Mouse (Mus musculus) lung, embryonic 14.5 days (tissue): Measurements from ENCODE around the gene Prkce. TPM values are rescaled to one million over a fixed set of nuclear protein-coding genes. Genes with fewer than 3 reads are reported as not detected.

ENCODE experiments used
- ATAC-seq: fragments of 200-750 bp; cut with Nextera tagmentation; 2 replicates; pipeline ENCODE4 v1.8.0; 2017; ENCODE audit warnings: mild to moderate bottlenecking, moderate TSS enrichment, moderate library complexity; ENCODE audit not compliant: insufficient read depth
- DNase-seq: peaks from one replicate; pipeline ENCODE4 v3.0.0-alpha.2; 2015
- H3K27ac ChIP-seq: fragments of 300-500 bp; sonication (generic); 2 replicates; pipeline ENCODE4 v1.5.1; 2014; ENCODE audit warnings: low read depth, mild to moderate bottlenecking, moderate library complexity
- H3K27me3 ChIP-seq: fragments of 300-500 bp; sonication (generic); 2 replicates; pipeline ENCODE4 v1.6.1; 2014; ENCODE audit warnings: low read length, control low read depth; ENCODE audit not compliant: insufficient read depth
- H3K36me3 ChIP-seq: fragments of 300-500 bp; sonication (generic); 2 replicates; pipeline ENCODE4 v1.6.1; 2014; ENCODE audit warnings: control low read depth; ENCODE audit not compliant: insufficient read depth
- H3K4me1 ChIP-seq: fragments of 300-500 bp; sonication (generic); 2 replicates; pipeline ENCODE4 v1.6.1; 2014; ENCODE audit warnings: antibody characterized with exemption, control low read depth; ENCODE audit not compliant: insufficient read depth
- H3K4me2 ChIP-seq: fragments of 300-500 bp; sonication (generic); 2 replicates; pipeline ENCODE4 v1.6.1; 2014; ENCODE audit warnings: mild to moderate bottlenecking
- H3K4me3 ChIP-seq: fragments of 300-500 bp; sonication (generic); 2 replicates; pipeline ENCODE4 v1.5.1; 2014; ENCODE audit warnings: low read depth, low read length
- H3K9ac ChIP-seq: fragments of 300-500 bp; sonication (generic); 2 replicates; pipeline ENCODE4 v1.6.1; 2014
- H3K9me3 ChIP-seq: fragments of 300-500 bp; sonication (generic); 2 replicates; pipeline ENCODE4 v1.6.1; 2016; ENCODE audit warnings: low read depth, low read length, control low read depth
- CTCF ChIP-seq: IDR thresholded peaks from 2 replicates; pipeline ENCODE4 v1.5.1; 2016; ENCODE audit warnings: antibody characterized with exemption, low read depth
- WGBS: fragments of 180-500 bp; shearing (Covaris S2); extraction: QIAGEN DNeasy Blood & Tissue Kit; methylation state at CpG from one replicate; pipeline ENCODE4 v1.1.7; 2014; 5-methylcytosine and 5-hydroxymethylcytosine counted together
- polyA plus RNA-seq: library from polyadenylated mRNA; unstranded; fragments of >200 nt; fragmentation: Nextera tagmentation; extraction: Ambion mirVana; gene quantifications from 2 replicates; pipeline ENCODE4 v1.2.1, GENCODE M21; 2014

Gene Prkce
- polyA plus RNA-seq, 1 experiment from 2014 or later: 10.1 TPM

DNA sequence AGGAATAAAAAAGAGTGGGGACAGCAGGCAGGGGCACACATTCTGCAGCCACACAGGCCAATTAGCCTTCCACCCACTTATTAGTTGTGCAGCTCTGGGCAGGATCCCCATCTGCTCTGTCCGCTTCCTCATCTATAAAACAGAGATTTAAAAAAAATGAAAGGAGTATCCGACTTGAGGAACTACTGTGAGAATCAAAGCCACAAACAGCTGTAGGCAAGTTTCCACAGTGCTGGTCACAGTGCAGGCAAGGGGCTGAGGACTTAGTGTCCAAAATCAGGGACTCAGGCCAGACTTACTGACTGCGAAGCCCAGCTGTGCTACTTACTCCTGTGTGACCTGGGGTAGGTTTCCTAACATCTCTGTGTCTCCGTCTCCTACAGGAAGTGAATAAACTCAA lies 64.7 kb downstream of the Prkce start:
- Histone ChIP-seq H3K27ac (no peak overlapping the region), H3K4me3 (no peak overlapping the region), H3K36me3 (no peaks in the 10 kb centered on the region), H3K9me3 (no peaks in the 10 kb centered on the region), H3K4me1 (no peaks in the 10 kb centered on the region), H3K9ac (no peak overlapping the region), H3K4me2 (no peak overlapping the region), H3K27me3 (no peaks in the 10 kb centered on the region)
- 81% methylated on average over 4 of the region's 4 CpGs for WGBS
- no peak for TF ChIP-seq CTCF
- no peak for ATAC-seq
- no peak for DNase-seq

DNA sequence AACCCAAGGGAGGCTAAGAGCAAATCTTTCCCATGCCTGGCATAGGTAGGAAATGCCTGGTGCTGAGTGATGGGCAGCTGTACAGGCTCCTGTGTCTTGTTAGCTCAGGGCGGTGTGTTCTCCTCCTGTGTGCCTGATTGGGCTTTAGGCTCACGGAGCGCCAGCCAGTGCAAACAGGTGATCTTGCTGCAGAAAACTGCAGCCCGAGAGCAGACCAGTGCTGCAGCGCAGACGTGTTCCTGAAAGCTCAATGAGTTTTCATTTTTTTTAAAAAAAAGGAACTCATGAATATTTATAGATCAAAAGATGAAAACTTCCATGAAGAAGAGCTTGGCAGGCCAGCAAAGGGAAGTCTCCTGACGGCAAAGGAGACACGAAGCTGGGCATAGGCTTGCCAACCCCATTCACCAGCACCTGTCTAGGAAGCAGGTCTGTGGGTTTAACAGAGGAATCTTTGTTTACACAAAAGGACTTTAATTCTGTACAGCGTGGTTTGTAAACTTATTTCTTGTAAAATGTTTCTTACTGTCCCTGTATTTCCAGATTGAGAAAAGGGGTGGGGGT lies 67.1 kb downstream of the Prkce start:
- Histone ChIP-seq H3K4me2 (no peak overlapping the region), H3K36me3 (no peaks in the 10 kb centered on the region), H3K9me3 (no peaks in the 10 kb centered on the region), H3K9ac (no peak overlapping the region), H3K27me3 (no peaks in the 10 kb centered on the region), H3K27ac (no peak overlapping the region), H3K4me1 (no peaks in the 10 kb centered on the region), H3K4me3 (no peak overlapping the region)
- no peak for TF ChIP-seq CTCF
- no peak for DNase-seq
- 78% methylated on average over 9 of the region's 9 CpGs for WGBS
- no peak for ATAC-seq

DNA sequence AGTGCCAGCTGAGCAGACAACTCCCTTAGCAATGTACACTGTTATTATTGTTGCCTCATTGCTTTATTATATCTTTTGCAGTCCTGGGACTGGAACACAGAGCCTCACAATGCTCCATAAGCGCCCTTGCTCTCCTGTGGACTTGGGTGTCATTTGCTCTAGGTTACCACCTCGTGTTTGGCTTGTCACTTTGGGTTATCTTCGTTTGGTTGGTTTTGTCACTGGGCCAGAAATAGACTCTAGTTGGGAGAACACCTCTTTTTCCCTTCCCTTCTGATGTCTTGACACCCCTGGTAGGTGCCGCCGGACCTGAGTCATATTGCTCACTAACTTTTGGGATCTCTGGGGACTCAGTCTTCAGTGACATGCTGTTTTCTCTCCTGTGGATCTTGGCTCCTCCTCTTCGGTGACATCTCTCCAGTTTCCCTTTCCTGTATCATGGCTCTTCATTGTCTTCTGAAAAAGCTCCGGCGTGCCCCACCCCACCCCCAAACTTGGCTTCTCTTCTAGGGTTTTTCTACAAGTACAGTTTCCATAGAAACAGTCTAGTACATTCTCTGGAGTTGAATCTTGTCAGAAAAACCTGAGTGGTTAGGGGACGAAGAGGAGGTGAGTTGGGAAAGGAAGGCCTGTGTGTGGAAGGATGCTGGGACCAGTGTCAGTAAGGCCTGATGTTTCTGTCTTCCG lies 68.6 kb downstream of the Prkce start:
- Histone ChIP-seq H3K9ac (no peak overlapping the region), H3K27me3 (no peaks in the 10 kb centered on the region), H3K4me2 (no peak overlapping the region), H3K27ac (no peak overlapping the region), H3K9me3 (no peaks in the 10 kb centered on the region), H3K4me1 (no peaks in the 10 kb centered on the region), H3K4me3 (no peak overlapping the region), H3K36me3 (no peaks in the 10 kb centered on the region)
- DNase-seq (no peak), ATAC-seq (no peak)
- WGBS: 77% methylated on average over 10 of the region's 10 CpGs
- no peak for TF ChIP-seq CTCF

- TF ChIP-seq CTCF: no peak
Observed at GRCm38 (mm10) chr17:86236861-86237763, 69.5 kb downstream of the Prkce start.

GRCm38 (mm10) chr17:86242291-86242690 lies 74.7 kb downstream of the Prkce start:
- Histone ChIP-seq H3K36me3 (no peaks in the 10 kb centered on the region), H3K4me2 (no peak overlapping the region), H3K9ac (no peak overlapping the region), H3K27ac (no peak overlapping the region), H3K9me3 (no peaks in the 10 kb centered on the region), H3K4me3 (no peak overlapping the region), H3K4me1 (no peaks in the 10 kb centered on the region), H3K27me3 (no peaks in the 10 kb centered on the region)
- 59% methylated on average over 9 of the region's 9 CpGs for WGBS
- DNase-seq (no peak), ATAC-seq (no peak)
- no peak for TF ChIP-seq CTCF

More at GRCm38 (mm10) chr17:86236861-86237763, 69.5 kb downstream of the Prkce start:
- 85% methylated on average over 16 of the region's 16 CpGs for WGBS
- DNase-seq (no peak), ATAC-seq (no peak)
- Histone ChIP-seq H3K9ac (no peak overlapping the region), H3K27me3 (no peaks in the 10 kb centered on the region), H3K4me3 (no peak overlapping the region), H3K4me2 (no peak overlapping the region), H3K4me1 (no peaks in the 10 kb centered on the region), H3K9me3 (no peaks in the 10 kb centered on the region), H3K36me3 (no peaks in the 10 kb centered on the region), H3K27ac (no peak overlapping the region)

DNA sequence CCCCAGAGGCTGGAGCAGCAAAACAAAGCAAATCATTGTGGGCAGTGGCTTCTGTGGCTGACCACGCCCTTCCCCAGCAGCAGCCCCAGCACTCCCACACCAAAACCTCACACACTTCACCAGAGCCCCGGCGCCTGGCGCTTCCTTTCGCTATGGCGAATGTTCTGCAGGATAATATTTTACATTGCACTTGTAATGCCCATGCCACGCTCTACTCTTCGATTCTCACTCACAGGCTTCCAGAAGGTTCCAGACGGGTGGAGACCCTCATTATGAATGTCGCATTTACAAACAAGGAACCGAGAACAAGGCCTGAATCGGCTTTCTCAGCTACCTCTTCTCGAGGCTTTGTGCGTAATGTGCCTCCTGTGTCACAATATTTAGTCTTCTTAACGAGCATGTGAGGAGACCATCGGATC lies 75.5 kb downstream of the Prkce start:
- no peak overlapping the region for H3K4me3 ChIP-seq
- no peaks in the 10 kb centered on the region for H3K36me3 ChIP-seq
- no peaks in the 10 kb centered on the region for H3K27me3 ChIP-seq
- DNase-seq (no peak), ATAC-seq (no peak)
- no peak overlapping the region for H3K27ac ChIP-seq
- H3K9me3 ChIP-seq: no peaks in the 10 kb centered on the region
- H3K4me2 ChIP-seq: no peak overlapping the region
- TF ChIP-seq CTCF: no peak
- WGBS: 69% methylated on average over 16 of the region's 16 CpGs
- no peak overlapping the region for H3K9ac ChIP-seq
- no peaks in the 10 kb centered on the region for H3K4me1 ChIP-seq

- Histone ChIP-seq H3K27ac (no peak overlapping the region), H3K36me3 (no peaks in the 10 kb centered on the region), H3K4me1 (peaks cover 5% of the 10 kb centered on the region; the same call in 1 of the 2 replicates), H3K27me3 (no peaks in the 10 kb centered on the region), H3K9me3 (no peaks in the 10 kb centered on the region), H3K9ac (no peak overlapping the region), H3K4me2 (no peak overlapping the region), H3K4me3 (no peak overlapping the region)
- ATAC-seq (no peak), DNase-seq (no peak)
- WGBS: 84% methylated on average over 5 of the region's 5 CpGs
- no peak for TF ChIP-seq CTCF
Observed at GRCm38 (mm10) chr17:86244397-86244796, 76.8 kb downstream of the Prkce start.
